Mouse (Mus musculus) cortical plate, adult 2 months (tissue): ENCODE results near the gene Adad2.

ENCODE experiments used
- CTCF ChIP-seq: fragments of 200-500 bp; IDR thresholded peaks from 2 replicates; pipeline ENCODE4 v1.5.1; 2011; ENCODE audit warnings: mild to moderate bottlenecking, control low read depth, low read length; ENCODE audit not compliant: insufficient read depth; ENCODE audit errors: extremely low read depth
- POLR2A ChIP-seq: fragments of 200-500 bp; IDR thresholded peaks from 2 replicates; pipeline ENCODE4 v1.6.1; 2011; ENCODE audit warnings: mild to moderate bottlenecking, low read length, control low read depth; ENCODE audit not compliant: insufficient read depth; ENCODE audit errors: extremely low read depth

DNA sequence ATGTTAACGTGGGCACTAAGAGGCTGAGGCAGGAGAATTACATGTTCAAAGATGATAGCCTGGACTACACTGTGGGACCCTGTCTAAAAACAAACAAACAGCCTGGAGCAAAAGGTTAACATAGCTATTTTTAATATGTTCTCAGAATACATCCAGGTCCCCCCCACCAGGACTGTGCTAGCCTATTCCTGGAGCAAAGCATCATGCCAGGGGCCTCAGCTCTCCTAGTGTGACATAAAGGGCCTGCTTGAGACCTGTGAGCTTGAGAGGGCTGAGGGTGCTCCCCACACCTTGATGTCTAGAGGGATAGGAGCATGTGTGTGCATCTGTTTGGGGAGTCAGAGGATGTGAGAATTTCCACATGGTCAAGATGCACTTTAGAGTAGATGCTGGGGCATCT, 11.2 kb downstream of the Adad2 start:
- no peak for TF ChIP-seq CTCF
- no peak for TF ChIP-seq POLR2A
